Mouse (Mus musculus): ENCODE results near the gene Ubr4. TPM values are rescaled to one million over a fixed set of nuclear protein-coding genes. Genes with fewer than 3 reads are reported as not detected.

Gene Ubr4
- polyA plus RNA-seq, 1 experiment = 183 TPM

DNA sequence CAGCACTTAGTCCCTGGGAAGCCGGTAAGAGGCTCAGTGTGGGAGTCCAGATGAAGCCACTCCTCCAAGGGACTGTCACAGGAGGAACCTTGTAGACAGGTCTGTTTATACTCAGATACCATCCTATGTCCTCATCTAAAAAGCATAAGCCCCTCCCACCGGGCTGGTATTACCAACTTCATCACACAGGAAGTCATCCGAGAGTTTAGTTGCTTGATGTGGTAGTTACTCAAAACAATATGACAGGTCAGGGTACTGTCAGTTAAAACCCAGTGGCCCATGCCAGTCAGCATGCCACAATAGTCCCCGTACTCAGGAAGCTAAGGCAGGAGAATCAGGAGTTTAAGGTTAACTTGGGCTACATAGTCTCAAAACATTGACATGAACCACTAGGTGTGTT is 32.7 kb upstream of the Ubr4 start:
- TF ChIP-seq POLR2A (IDR thresholded peaks at IDR 0.05; ENCODE audit: extremely low read depth, insufficient read depth, low read length) (no peak), CTCF (IDR thresholded peaks at IDR 0.05; ENCODE audit: extremely low read depth, insufficient read depth, low read length) (no peak)

DNA sequence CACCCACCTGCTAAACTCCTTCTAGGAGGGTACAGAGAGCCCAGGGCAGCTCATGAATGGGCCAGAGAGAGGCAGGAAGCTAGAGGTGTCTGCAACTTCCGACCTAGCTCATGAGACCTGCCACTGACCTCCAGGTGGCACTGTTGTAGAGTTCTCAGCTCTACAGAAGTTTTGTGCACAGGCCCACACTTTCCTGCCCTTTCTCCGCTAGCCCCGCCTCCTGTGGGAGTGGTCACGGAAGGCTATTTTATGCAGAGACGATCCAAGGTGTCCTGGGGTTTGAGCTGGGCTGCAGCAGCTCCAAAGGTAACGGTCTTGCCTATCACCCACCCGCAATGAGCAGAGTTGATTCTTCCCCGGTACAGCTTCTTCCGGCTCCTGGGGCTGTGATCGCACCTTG is 21.8 kb upstream of the Ubr4 start:
- Histone ChIP-seq H3K4me1 (ENCODE audit: control insufficient read depth, insufficient read depth, low read length) (peaks cover under 1% of the 10 kb centered on the region; the same call in 1 of the 2 replicates), H3K4me3 (ENCODE audit: insufficient read depth, low read length) (no peak overlapping the region), H3K27ac (ENCODE audit: insufficient read depth, low read length) (no peak overlapping the region)
- TF ChIP-seq POLR2A (IDR thresholded peaks at IDR 0.05; ENCODE audit: extremely low read depth, insufficient read depth, low read length) (no peak), CTCF (IDR thresholded peaks at IDR 0.05; ENCODE audit: extremely low read depth, insufficient read depth, low read length) (peak; percentile 51)

More for the DNA sequence above, 32.7 kb upstream of the Ubr4 start:
- Histone ChIP-seq H3K4me1 (ENCODE audit: control insufficient read depth, insufficient read depth, low read length) (no peaks in the 10 kb centered on the region), H3K27ac (ENCODE audit: insufficient read depth, low read length) (no peak overlapping the region), H3K4me3 (ENCODE audit: insufficient read depth, low read length) (no peak overlapping the region)

DNA sequence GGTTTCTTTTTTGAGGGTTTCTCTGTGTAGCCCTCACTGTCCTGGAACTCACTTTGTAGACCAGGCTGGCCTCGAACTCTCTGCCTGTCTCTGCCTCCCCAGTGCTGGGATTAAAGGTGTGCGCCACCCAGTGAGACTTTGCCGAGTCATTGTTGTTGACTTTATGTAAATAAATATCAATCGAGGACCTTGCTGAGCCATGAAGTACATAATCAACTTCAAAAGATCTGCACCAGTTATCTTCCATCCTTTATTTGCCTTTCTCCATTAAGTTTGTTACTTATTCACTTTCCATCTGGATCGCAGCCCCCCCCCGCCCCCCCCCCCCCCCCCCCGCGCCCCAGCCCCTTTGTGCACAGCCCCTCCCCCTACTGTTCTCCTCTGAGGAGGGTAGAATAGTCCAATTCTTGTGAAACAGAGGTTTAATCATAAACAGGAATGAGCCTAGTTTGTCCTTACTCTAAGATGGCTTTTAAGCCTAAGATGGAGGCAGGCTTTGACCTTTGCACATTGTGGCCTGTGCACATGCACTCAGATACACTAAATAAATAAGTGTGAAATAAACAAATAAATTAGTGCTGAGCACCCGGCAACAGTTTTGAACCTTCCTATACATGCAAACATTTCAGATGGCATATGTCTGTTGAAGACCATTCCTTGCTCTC is 17.6 kb upstream of the Ubr4 start:
- Histone ChIP-seq H3K27ac (ENCODE audit: insufficient read depth, low read length) (no peak overlapping the region), H3K4me1 (ENCODE audit: control insufficient read depth, insufficient read depth, low read length) (peaks cover 1% of the 10 kb centered on the region; the same call in 1 of the 2 replicates), H3K4me3 (ENCODE audit: insufficient read depth, low read length) (no peak overlapping the region)
- TF ChIP-seq POLR2A (IDR thresholded peaks at IDR 0.05; ENCODE audit: extremely low read depth, insufficient read depth, low read length) (no peak), CTCF (IDR thresholded peaks at IDR 0.05; ENCODE audit: extremely low read depth, insufficient read depth, low read length) (no peak)

DNA sequence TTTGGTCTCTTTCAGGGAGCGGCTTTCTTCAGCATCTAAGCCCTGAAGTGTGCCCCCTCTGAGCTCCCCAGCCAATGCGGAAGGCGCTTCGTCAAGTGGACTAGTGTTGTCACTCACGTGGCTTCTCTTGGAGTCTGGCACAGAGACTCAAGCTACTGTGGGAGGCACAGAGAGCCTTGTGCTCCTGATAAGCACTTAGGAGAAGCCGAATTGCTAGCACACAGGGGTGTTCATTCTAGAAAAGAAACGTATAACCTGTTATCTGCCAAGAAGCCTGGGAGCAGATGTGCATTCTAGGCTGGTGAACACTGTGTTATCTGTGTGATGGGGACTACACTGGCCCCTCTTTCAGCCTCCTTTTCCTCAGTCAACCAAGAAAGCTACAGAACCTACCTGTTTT is 16.9 kb upstream of the Ubr4 start:
- Histone ChIP-seq H3K4me3 (ENCODE audit: insufficient read depth, low read length) (no peak overlapping the region), H3K4me1 (ENCODE audit: control insufficient read depth, insufficient read depth, low read length) (peaks cover 1% of the 10 kb centered on the region; the same call in 1 of the 2 replicates), H3K27ac (ENCODE audit: insufficient read depth, low read length) (no peak overlapping the region)
- TF ChIP-seq CTCF (IDR thresholded peaks at IDR 0.05; ENCODE audit: extremely low read depth, insufficient read depth, low read length) (no peak), POLR2A (IDR thresholded peaks at IDR 0.05; ENCODE audit: extremely low read depth, insufficient read depth, low read length) (no peak)

- H3K4me3 ChIP-seq (ENCODE audit: insufficient read depth, low read length) = no peak overlapping the region
- peaks cover 1% of the 10 kb centered on the region; the same call in 1 of the 2 replicates for H3K4me1 ChIP-seq (ENCODE audit: control insufficient read depth, insufficient read depth, low read length)
- TF ChIP-seq CTCF (IDR thresholded peaks at IDR 0.05; ENCODE audit: extremely low read depth, insufficient read depth, low read length) = peak; percentile 75
- TF ChIP-seq POLR2A (IDR thresholded peaks at IDR 0.05; ENCODE audit: extremely low read depth, insufficient read depth, low read length) = no peak
- H3K27ac ChIP-seq (ENCODE audit: insufficient read depth, low read length) = no peak overlapping the region
Measured at GRCm38 (mm10) chr4:139336822-139337483, 15.5 kb upstream of the Ubr4 start.

GRCm38 (mm10) chr4:139338145-139338544 is 14.3 kb upstream of the Ubr4 start:
- Histone ChIP-seq H3K27ac (ENCODE audit: insufficient read depth, low read length) (no peak overlapping the region), H3K4me3 (ENCODE audit: insufficient read depth, low read length) (no peak overlapping the region), H3K4me1 (ENCODE audit: control insufficient read depth, insufficient read depth, low read length) (peaks cover 1% of the 10 kb centered on the region; the same call in 1 of the 2 replicates)
- TF ChIP-seq CTCF (IDR thresholded peaks at IDR 0.05; ENCODE audit: extremely low read depth, insufficient read depth, low read length) (no peak), POLR2A (IDR thresholded peaks at IDR 0.05; ENCODE audit: extremely low read depth, insufficient read depth, low read length) (no peak)

DNA sequence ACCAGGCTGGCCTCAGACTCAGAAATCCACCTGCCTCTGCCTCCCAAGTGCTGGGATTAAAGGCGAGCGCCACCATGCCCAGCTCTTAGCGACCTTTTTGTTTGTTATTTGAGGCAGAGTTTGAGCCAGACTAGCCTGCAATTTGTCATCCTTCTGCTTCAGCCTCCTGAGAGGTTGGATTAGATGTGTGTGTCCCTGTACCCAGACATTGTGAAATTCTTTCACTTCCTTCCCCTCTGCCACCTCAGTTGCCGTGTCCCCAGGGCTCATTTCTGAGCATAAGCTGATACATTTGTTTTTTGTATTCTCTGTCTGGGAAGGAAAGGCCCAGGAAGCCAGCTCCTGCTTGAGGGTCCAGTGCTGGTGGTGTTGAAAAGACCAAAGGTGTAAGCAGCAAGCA is 11.6 kb upstream of the Ubr4 start:
- no peak for TF ChIP-seq POLR2A (IDR thresholded peaks at IDR 0.05; ENCODE audit: extremely low read depth, insufficient read depth, low read length)
- no peak for TF ChIP-seq CTCF (IDR thresholded peaks at IDR 0.05; ENCODE audit: extremely low read depth, insufficient read depth, low read length)
- Histone ChIP-seq H3K4me1 (ENCODE audit: control insufficient read depth, insufficient read depth, low read length) (no peaks in the 10 kb centered on the region), H3K27ac (ENCODE audit: insufficient read depth, low read length) (no peak overlapping the region), H3K4me3 (ENCODE audit: insufficient read depth, low read length) (no peak overlapping the region)

- H3K4me1 ChIP-seq (ENCODE audit: control insufficient read depth, insufficient read depth, low read length) = no peaks in the 10 kb centered on the region
- no peak overlapping the region for H3K27ac ChIP-seq (ENCODE audit: insufficient read depth, low read length)
- H3K4me3 ChIP-seq (ENCODE audit: insufficient read depth, low read length) = no peak overlapping the region
- no peak for TF ChIP-seq CTCF (IDR thresholded peaks at IDR 0.05; ENCODE audit: extremely low read depth, insufficient read depth, low read length)
Measured at GRCm38 (mm10) chr4:139341556-139342233, 10.7 kb upstream of the Ubr4 start.

- Histone ChIP-seq H3K27ac (ENCODE audit: insufficient read depth, low read length) (no peak overlapping the region), H3K4me1 (ENCODE audit: control insufficient read depth, insufficient read depth, low read length) (no peaks in the 10 kb centered on the region), H3K4me3 (ENCODE audit: insufficient read depth, low read length) (no peak overlapping the region)
- TF ChIP-seq POLR2A (IDR thresholded peaks at IDR 0.05; ENCODE audit: extremely low read depth, insufficient read depth, low read length) (no peak), CTCF (IDR thresholded peaks at IDR 0.05; ENCODE audit: extremely low read depth, insufficient read depth, low read length) (no peak)
Measured at GRCm38 (mm10) chr4:139343718-139344117, 8.7 kb upstream of the Ubr4 start.

All from cortical plate, adult 2 months (tissue).